Mouse (Mus musculus): ENCODE results near the gene Ezh1. TPM values are rescaled to one million over a fixed set of nuclear protein-coding genes. Genes with fewer than 3 reads are reported as not detected.
A peak's percentile ranks its signal among the peaks of the same experiment; 100 is the strongest.

Gene Ezh1
- total RNA-seq (2022): 10 to 100 TPM; 63.5 to 88.1 (median 77.5) TPM

DNA sequence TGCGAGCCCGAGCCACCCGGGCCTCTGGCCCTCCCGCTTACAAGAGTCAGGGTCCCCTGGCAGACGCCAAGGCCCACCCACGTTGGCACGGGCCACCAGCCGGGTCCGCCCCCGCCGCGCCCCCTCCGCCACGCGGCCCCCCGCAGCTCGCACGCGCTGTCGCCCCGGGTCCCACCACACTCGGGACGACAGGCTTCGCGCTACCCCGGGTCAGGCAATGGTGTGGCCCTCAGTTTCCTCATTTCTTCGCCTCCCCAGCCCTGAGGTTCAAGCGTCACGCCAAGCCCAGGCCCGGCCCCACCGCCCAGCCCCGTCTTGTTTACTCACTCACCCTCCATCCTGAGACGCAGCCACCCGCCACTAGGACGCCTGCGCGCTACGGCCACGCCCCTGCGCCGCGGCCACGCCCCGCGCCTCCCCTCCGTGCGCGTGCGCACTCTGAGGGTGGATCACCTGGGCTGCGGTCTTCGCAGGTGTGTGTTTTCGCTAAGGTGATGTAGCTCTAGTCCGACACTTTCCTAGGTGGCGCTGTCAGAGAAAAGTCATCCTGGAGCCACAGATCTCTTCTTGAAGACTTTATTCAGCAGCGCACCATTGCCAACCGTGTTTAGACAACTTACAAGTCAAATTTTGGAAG is at the start of gene Ezh1:
Gene Ezh1, minus strand, starts transcription at position 399 of the 637 bp plus-strand sequence.
- peak; percentile 84 to 88 for DNase-seq (ENCODE audit: low spot score in 2 of 2)

DNA sequence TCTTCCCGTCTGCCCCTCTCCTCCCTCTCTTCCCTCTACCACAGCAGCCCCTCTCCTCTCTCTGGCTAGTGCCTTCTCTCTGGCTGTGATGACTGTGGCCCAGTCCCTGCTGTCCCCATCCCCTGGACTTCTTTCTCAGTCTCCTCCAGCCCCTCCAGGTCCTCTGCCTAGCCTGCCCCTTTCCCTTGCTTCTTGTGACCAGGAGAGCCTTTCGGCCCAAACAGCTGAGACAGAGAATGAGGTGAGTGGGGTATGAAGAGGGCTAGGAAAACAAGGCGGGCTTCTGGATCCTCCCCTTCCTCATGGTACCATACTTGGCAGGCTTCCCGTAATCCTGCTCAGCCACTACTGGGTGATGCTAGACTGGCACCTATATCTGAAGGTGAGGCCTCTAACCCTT is 49.0 kb upstream of the Ezh1 start:
- DNase-seq (ENCODE audit: low spot score in 2 of 2): no peak

DNA sequence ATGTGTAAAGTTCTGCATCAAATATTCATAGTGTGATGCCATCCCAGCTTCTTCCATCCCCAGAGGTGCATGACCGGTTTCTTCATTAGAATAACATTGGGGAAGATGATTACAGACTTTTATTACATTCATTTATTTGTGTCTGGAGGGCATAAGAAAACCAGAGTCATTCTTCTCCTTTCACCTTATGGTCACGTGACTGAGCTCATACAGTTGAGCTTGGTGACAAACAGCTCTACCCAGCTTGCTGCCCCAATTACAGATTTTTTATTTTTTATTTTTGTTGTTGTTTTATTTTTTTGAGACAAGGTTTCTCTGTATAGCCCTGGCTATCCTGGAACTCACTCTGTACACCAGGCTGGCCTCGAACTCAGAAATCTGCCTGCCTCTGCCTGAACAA is 46.2 kb upstream of the Ezh1 start:
- no peak for DNase-seq (ENCODE audit: low spot score in 2 of 2)

DNA sequence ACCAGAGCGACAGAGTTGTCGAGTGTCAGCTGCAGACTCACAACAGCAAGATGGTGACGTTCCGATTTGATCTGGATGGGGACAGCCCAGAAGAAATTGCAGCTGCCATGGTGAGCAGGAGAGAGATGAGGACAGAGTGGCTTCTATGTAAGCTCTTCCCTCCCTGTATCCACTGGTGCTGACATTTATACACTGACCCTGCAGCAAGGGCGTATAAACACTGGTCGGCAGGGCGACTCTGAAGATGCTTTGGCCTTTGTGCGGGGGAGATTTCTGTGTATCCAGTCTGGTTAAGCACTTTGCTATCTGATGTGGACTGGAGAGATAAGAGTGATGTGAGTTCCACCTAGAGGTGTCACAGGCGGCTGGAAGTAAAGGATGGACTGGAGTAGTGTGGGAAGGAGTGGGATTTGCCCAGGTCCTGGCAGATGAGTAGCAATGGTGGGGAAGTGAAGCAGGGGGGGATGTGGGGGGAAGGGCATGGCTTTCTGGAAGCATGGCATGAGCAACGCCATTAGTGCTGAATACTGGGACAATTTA is 43.4 kb upstream of the Ezh1 start:
- no peak for DNase-seq (ENCODE audit: low spot score in 2 of 2)

DNA sequence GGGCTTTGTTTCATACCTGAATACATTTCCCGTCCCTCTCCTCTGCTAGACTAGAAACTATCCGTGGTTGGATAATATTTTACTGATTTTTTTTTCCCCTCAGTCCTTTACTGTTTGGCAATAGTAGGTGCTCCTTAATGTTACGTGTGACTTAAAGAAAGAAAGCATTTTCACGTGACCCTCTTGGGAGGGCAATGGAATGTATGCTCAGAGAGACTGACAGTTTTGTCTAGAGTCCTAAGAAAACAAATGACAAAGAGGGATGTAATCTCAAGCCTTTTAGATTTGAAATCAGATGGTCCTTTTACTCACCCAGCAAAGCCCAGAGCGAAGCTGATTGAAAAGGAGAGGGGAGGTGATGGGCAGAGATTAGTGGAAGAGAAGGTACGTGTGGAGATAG is 39.6 kb upstream of the Ezh1 start:
- DNase-seq (ENCODE audit: low spot score in 2 of 2): no peak

DNA sequence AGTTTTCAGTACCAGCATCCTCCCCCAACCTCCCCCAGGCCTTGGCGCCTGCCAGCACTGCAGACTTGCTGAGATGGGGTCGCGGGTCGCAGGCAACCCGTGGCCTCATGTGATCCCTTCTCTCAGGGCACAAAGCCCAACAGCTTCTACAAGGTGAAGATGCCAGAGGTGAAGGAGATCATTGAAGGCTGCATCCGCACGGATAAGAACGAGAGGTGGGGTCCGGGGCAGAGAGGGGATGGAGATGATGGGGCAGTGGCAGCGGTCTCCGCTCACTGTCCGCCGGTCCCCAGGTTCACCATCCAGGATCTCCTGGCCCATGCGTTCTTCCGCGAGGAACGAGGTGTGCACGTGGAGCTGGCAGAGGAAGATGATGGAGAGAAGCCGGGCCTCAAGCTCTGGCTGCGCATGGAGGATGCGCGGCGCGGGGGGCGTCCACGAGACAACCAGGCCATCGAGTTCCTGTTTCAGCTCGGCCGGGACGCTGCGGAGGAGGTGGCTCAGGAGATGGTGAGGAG is 38.8 kb upstream of the Ezh1 start:
- no peak for DNase-seq (ENCODE audit: low spot score in 2 of 2)

DNA sequence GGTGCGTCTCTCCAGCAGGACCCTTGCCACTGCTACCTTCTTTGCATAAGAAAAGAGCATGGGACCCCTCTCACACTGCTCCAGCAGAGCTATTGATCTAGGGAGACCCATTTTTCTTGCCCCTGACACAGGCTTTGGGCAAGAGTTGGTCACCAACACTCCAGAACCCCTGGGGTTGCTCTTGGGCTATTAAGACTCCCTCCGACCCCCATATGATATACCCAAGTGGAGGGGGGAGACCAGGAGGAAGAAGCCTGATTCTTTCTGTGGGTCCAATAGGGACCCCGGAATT is 37.7 kb upstream of the Ezh1 start:
- no peak for DNase-seq (ENCODE audit: low spot score in 2 of 2)

DNA sequence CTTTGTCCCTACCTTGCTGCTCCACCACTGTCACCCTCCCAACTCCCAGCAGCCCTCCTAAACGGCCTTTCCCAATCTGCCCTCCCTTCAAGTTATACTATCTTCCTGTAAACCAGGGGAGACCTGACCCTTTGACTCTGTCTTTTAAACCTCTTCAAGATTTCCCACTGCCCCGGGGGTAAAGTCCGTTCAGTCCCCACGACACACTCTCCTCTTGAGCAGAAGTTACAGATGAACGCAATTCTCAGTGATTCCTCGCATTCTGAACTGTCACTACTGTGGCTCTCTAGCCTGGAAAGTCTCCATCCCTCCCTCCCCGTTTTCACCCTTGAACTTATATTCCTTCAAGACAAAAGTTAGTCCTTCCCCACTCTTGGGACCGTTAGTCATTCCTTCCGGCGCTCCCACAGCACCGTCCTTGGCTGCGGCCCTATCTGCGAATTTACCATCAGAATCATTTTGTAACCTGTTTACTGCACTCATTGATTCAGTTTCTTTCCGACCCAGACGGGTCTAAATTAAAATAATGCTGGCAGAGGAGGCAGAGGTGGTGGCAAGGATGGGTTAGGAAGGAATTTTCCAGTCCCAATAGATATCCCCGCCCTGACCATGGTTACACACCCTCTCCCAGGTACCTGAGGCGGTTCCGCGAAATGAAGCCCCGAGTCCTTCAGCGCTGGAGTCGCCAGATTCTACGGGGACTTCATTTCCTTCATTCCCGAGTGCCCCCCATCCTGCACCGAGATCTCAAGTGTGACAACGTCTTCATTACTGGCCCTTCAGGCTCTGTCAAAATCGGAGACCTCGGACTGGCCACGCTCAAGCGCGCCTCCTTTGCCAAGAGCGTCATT is 37.1 kb upstream of the Ezh1 start:
- no peak for DNase-seq (ENCODE audit: low spot score in 2 of 2)

DNA sequence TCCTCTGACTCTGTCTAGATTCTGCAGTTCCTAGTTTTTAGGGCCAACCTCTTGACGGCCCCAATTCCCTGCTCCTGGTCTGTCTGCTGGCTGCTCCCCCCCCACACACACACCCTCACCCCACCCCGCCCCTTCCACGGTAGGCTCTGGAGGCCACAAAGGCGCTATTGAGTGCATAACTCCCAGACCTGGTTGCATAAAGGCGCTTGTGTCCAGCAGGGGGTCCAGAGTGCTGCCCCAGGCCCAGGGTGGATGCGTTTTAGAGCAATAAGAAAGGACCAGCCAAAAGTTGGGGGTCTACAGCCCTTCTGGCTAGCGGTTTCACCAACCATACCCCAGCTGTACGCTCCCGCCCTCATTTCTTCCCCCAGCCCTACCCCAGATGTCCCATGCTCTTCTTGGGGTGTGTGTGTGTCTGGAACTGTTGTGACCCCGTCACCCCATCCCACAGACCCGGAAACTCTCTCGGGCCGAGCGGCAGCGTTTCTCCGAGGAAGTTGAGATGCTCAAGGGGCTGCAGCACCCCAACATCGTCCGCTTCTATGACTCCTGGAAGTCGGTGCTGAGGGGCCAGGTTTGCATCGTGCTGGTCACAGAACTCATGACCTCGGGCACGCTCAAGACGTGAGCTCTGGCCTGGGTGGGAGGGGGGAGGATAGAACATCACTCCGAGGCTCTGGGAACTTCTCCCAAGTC is 36.2 kb upstream of the Ezh1 start:
- no peak for DNase-seq (ENCODE audit: low spot score in 2 of 2)

DNA sequence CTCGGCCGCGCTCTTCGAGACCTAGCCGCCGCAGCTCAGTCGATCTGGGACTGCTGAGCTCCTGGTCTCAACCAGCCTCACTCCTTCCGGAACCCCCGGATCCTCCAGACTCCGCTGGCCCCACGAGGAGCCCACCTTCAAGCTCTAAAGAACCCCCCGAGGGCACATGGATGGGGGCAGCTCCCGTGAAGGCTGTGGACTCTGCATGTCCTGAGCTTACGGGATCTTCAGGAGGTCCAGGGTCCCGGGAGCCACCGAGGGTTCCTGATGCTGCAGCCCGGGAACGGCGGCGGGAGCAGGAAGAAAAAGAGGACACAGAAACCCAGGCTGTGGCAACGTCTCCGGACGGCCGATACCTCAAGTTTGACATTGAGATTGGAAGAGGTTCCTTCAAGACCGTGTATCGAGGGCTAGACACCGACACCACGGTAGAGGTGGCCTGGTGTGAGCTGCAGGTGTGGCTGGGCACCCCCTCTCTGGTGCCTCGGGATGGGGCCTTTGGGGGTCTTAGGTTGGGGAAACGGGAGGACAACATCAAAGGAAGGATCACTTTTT is 34.6 kb upstream of the Ezh1 start:
- DNase-seq (ENCODE audit: low spot score in 2 of 2): no peak

DNA sequence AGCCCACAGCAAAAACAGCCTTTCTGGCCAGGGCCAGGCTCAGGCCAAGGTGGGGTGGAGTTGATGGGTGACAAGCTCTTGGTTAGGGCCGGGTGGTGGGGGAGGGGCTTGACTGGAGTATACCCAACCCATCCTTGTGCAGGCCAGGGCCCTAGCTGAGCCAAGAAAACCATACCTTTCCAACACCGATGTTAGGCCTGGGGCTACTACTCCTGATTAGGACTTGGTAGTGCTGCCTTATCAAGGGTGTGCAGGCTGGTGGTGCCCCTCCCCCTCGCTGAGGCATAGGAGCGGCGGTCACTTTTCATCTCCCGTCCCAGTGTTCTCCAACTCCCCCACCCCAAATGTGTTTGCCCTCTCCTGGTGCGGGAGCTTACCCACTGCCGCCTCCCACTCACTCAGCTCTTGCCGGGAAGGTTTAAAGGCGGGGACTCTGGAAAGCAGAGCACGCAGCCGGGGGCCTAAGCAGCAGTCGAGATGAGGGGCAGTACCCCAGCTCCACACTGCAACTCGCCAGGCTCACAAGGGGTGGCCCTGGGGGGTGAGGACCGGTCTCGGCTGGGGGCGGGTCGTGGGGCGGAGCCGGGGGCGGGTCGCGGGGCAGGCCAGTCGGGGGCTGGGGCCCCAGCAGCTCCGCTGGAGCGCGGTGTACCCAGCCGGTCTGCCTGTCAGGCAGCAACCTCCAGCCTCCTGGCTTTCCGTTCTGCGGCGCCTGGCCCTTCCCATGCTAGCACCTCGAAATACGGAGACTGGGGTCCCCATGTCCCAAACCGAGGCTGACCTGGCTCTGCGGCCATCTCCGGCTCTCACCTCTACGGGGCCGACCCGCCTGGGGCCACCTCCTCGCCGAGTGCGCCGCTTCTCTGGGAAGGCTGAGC is 33.9 kb upstream of the Ezh1 start, which contains the start of gene Wnk4:
Gene Wnk4, plus strand, starts transcription at position 620 of the 878 bp plus-strand sequence.
- DNase-seq (ENCODE audit: low spot score in 2 of 2): no peak

DNA sequence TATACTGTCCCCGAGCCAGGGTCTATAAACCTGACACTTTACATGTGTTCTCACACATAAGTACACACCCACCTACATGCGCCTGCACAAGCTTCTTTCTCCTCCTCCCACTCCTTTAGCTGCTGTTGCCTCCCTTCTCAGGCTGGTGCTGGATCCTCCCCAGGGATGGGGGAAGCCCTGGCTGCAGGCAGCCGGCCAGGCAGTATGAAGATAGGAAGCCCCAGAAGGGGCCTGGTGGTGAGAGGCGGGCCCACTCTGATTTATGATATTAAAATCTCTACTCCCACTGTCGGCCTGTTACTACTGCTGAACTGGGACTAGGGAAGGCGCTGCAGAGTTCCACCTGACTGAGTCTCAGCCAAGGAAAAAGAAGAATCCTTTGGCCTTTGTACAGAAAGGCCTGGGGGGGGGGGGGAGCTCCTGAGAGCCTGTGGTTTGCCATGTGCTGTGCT is 33.0 kb upstream of the Ezh1 start:
- DNase-seq (ENCODE audit: low spot score in 2 of 2): peak; percentile 75 to 78

DNA sequence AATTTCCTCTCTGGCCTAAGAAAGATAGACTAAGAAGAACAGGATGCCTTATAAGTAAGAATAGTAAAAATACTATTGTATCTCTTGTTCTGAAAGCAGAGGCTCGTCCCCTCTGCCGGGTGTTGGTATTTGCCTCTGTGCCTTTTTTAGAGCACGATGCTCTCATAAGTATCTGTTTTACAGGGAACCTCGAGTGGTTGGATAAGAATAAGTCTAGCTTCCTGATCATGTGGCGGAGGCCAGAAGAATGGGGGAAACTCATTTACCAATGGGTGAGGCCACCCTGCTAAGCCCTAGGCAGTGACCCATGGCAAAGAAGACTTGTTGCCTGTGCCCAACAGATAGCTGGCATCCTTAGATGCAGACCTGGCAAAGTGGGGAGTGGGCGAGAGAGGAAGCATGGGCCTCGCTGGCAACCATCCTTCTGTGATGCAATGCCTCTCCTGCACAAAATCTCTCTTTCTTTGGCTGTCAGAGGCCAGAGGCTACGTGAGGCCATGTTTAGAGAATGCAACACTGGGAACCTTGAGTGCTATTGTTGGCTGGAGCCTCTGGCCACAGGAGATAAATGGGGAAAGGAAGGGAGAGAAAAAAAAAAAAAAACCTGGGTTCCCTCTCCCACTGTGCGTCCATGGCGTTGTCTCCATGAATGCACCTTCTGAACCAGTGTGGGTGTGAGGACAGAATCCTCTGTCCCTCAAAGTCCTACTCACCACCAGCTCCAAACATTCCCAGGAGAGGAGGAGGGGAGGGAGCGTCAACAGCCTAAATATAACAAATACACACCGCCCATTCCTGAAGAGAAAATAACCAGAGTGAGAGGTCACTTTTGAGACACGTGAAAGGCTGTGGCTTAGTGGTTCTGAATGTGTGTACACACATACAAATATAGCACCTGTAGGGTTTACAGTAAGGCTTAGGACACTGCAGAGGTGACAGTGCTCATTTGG is 29.8 kb upstream of the Ezh1 start:
- no peak for DNase-seq (ENCODE audit: low spot score in 2 of 2)

DNA sequence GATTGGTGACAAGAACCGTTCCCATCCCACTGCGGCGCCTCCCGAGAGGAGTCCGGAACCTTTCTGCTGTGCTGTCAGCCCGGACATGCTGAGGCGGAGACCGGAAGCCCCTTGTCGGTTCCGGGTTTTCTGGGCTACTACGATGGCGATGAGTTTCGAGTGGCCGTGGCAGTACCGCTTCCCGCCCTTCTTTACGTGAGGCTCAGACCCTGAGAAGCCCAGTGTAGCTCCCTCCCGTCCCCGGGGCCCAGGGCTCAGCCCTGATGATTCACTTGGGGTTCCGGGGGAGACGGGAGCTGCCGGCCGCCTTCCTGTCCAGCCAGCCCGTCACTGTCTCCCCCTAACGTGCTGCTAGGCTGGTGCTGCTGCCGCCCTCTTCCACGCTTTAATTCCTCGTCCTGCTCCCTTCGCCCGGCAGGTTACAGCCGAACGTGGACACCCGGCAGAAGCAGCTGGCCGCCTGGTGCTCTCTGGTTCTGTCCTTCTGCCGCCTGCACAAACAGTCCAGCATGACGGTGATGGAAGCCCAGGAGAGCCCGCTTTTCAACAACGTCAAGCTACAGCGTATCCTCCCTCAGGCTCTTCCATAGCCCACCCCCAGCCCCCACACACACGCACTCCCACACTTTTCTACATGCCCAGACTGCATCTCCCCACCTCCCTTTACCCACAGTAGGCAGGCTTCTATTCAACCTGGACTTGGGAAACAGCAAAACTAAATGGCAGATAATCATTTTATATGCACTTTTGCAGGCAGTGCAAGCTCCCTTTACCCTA is 27.5 kb upstream of the Ezh1 start, which contains the start of gene Vps25:
Gene Vps25, plus strand, starts transcription at position 95 of the 777 bp plus-strand sequence.
- peak; percentile 72 to 81 for DNase-seq (ENCODE audit: low spot score in 2 of 2)

DNA sequence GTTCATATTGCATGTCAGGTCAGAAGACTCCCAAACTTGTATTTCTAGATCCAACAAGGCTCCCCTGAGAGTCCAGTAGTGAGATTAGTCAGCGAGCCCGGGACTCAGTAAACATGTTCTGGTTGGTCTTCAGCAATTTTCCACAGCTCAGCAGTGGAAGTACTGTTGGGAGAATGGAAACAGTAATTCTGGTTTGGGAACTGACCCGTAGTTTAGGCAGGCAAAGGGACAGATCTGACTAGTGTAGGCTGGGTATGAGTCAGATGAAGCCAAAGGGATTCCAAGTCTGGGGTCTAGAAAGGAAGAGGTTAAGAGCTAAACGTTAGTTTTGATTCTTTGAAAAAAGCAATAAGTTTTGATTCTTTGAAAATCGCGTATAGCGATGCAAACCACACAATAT is 26.7 kb upstream of the Ezh1 start:
- no peak for DNase-seq (ENCODE audit: low spot score in 2 of 2)

DNA sequence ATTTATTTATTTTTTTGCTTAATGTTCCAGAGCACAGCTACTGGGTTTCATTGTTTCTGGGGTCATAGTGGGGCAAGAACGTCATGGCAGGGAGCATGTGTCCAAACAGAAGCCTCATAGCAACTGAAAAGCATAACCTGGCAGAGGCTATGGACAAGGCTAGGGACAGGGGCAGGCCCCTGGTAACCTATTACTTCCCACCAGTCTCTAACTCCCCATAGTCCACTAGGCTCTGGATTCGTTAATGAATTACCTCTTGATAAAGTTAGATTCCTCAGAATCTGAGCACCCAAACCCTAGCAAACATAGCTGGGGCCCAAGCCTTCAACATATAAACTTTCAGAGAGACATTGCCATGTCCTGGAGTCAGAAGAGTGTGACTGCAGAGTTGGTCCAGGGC is 24.8 kb upstream of the Ezh1 start:
- DNase-seq (ENCODE audit: low spot score in 2 of 2): no peak

DNA sequence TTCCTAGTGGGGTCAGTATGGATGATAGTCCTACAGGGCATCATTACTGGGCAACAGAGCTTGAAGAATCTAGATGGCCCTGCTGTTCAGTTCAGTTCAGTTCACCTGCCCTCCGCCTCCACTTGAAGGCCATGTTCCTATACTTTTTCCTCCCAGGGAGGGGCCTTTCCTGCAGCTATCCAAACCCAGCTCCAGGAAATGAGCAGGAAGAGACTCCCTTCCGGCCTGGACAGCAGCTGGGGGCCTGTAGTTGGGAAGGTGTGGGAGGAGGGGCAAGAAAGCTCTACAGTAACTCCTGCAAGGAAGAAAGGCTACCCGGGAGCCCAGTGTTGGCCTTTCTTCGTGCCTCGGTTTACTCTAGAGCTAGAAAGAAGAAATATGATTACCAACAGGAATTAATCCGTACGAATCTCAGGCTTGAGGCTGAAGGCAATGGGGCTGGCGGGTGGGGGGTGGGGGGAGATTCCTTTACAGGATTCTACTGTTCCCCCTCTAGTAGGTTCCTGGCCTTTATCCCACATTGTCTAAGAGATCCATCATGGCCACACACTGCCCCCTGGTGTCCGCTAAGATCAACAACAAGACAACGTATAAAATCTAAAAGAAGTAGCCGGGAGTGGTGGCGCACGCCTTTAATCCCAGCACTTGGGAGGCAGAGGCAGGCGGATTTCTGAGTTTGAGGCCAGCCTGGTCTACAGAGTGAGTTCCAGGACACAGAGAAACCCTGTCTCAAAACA is 22.2 kb upstream of the Ezh1 start:
- DNase-seq (ENCODE audit: low spot score in 2 of 2): peak in 1 of 2 experiments; percentile 73

DNA sequence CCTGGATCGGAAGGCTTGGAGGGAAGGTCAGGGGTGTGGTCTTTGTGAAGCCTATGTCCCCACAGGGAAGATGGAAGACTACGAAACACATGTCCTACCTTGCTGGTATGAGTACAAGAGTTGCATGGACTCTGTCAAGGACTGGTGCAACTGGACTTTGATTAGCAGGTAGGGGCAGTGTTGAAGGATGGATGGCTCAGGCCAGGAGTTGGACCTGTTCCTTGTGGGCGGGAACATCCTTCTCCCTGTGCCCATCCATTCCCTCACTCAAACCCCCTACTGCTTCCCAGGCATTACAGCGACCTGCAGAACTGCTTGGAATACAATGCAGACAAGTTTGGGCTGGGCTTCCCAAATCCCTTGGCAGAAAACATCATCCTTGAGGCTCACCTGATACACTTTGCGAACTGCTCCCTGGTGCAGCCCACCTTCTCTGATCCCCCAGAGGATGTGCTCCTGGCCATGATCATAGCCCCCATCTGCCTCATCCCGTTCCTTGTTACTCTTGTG is 21.3 kb upstream of the Ezh1 start:
- DNase-seq (ENCODE audit: low spot score in 2 of 2): no peak
